17 mouse cellular contexts compared by ENCODE assay signal in genomic region chr3:130880482-130880881, GRCm38 (mm10).
A peak's percentile ranks its signal among the peaks of the same experiment; 100 is the strongest.
DNase-seq lines count a peak whose midpoint lies in the region; ATAC-seq and TF ChIP-seq lines count a peak whose summit lies in the region.
"Had no signal": no experiment of that assay in that cellular context is flagged by ENCODE, and none has a peak within 500 bp of the region (broad histone marks: within the 10 kb centered on the region; RNA-seq: fewer than 3 reads in every experiment).

No protein-coding gene starts in this region.

- no peaks in the 10 kb centered on the region for H3K27me3 ChIP-seq in hindbrain, postnatal 0 days (ENCODE audit: insufficient read depth, low read length)
- no peaks in the 10 kb centered on the region for H3K27me3 ChIP-seq in hindbrain, embryonic 12.5 days
- H3K27me3 ChIP-seq in midbrain, embryonic 10.5 days (ENCODE audit: low read depth, poor library complexity, severe bottlenecking), result no peaks in the 10 kb centered on the region
- H3K27me3 ChIP-seq in midbrain, embryonic 14.5 days (ENCODE audit: control insufficient read depth, insufficient read depth, low read length), result no peaks in the 10 kb centered on the region
- no peaks in the 10 kb centered on the region for H3K27me3 ChIP-seq in Patski
- no peaks in the 10 kb centered on the region for H3K27me3 ChIP-seq in embryonic facial prominence, embryonic 13.5 days
- H3K27me3 ChIP-seq: embryonic facial prominence, embryonic 15.5 days; hindbrain, embryonic 15.5 days; liver, embryonic 12.5 days; neural tube, embryonic 13.5 days had no signal

- no peaks in the 10 kb centered on the region for H3K36me3 ChIP-seq in hindbrain, postnatal 0 days (ENCODE audit: insufficient read depth, low read length)
- H3K36me3 ChIP-seq in hindbrain, embryonic 12.5 days, result no peaks in the 10 kb centered on the region
- H3K36me3 ChIP-seq in midbrain, embryonic 10.5 days, result no peaks in the 10 kb centered on the region
- H3K36me3 ChIP-seq in midbrain, embryonic 14.5 days (ENCODE audit: control insufficient read depth, insufficient read depth, low read length), result no peaks in the 10 kb centered on the region
- H3K36me3 ChIP-seq in embryonic facial prominence, embryonic 13.5 days, result no peaks in the 10 kb centered on the region
- H3K36me3 ChIP-seq: embryonic facial prominence, embryonic 15.5 days; hindbrain, embryonic 15.5 days; liver, embryonic 12.5 days; neural tube, embryonic 13.5 days had no signal

- no peak overlapping the region for H3K4me2 ChIP-seq in hindbrain, postnatal 0 days (ENCODE audit: low read depth, low read length)
- H3K4me2 ChIP-seq in hindbrain, embryonic 12.5 days (replicated peaks), result no peak overlapping the region
- H3K4me2 ChIP-seq in midbrain, embryonic 14.5 days (ENCODE audit: low read length), result no peak overlapping the region
- no peak overlapping the region for H3K4me2 ChIP-seq in embryonic facial prominence, embryonic 13.5 days
- H3K4me2 ChIP-seq: embryonic facial prominence, embryonic 15.5 days; hindbrain, embryonic 15.5 days; liver, embryonic 12.5 days; neural tube, embryonic 13.5 days had no signal

- TF ChIP-seq CTCF in hindbrain, postnatal 0 days (IDR thresholded peaks at IDR 0.05; ENCODE audit: low read depth), result peak; percentile 31
- TF ChIP-seq CTCF in Patski (IDR thresholded peaks at IDR 0.05), result peak; percentile 49

- no peak overlapping the region for H3K27ac ChIP-seq in hindbrain, postnatal 0 days
- no peak overlapping the region for H3K27ac ChIP-seq in hindbrain, embryonic 12.5 days
- 0 out of 2 replicates have a peak overlapping the region, but pooled peaks have one; percentile 42 for H3K27ac ChIP-seq in midbrain, embryonic 10.5 days (replicated peaks)
- H3K27ac ChIP-seq in midbrain, embryonic 14.5 days (replicated peaks; ENCODE audit: low read depth, low read length), result no peak overlapping the region
- H3K27ac ChIP-seq in embryonic facial prominence, embryonic 13.5 days, result 0 out of 2 replicates have a peak overlapping the region, but pooled peaks have one; percentile 39
- H3K27ac ChIP-seq: embryonic facial prominence, embryonic 15.5 days; hindbrain, embryonic 15.5 days; liver, embryonic 12.5 days; neural tube, embryonic 13.5 days had no signal

- in situ Hi-C loops in Patski (cut with MboI; ENCODE audit: low pct_unique_long_range_greater_than_20kb), result no loop called here

- H3K9ac ChIP-seq in hindbrain, postnatal 0 days (replicated peaks; ENCODE audit: low read length), result no peak overlapping the region
- H3K9ac ChIP-seq in hindbrain, embryonic 12.5 days, result no peak overlapping the region
- H3K9ac ChIP-seq in midbrain, embryonic 14.5 days (replicated peaks; ENCODE audit: low read length), result no peak overlapping the region
- no peak overlapping the region for H3K9ac ChIP-seq in embryonic facial prominence, embryonic 13.5 days
- H3K9ac ChIP-seq: embryonic facial prominence, embryonic 15.5 days; hindbrain, embryonic 15.5 days; liver, embryonic 12.5 days; neural tube, embryonic 13.5 days had no signal

- no peak for DNase-seq in hindbrain, postnatal 0 days (ENCODE audit: low spot score)
- DNase-seq in midbrain, embryonic 10.5 days (ENCODE audit: low spot score), result no peak
- no peak for DNase-seq in midbrain, embryonic 14.5 days
- DNase-seq in Patski (ENCODE audit: low read depth, low spot score), result no peak
- no peak for DNase-seq in frontal cortex, postnatal 14 days (ENCODE audit: low spot score in 2 of 2)
- DNase-seq in lung, postnatal 4 days, result no peak
- DNase-seq: cerebellum, adult 11-12 months; heart, postnatal 10 days; kidney, adult 9 months; right cerebral cortex, postnatal 4 days had no signal

- 58% methylated on average over 6 of the region's 6 CpGs for WGBS in hindbrain, postnatal 0 days
- WGBS in hindbrain, embryonic 12.5 days, result 68% methylated on average over 6 of the region's 6 CpGs
- 74% methylated on average over 6 of the region's 6 CpGs for WGBS in midbrain, embryonic 10.5 days
- 35% methylated on average over 6 of the region's 6 CpGs for WGBS in midbrain, embryonic 14.5 days
- 55% methylated on average over 6 of the region's 6 CpGs for WGBS in embryonic facial prominence, embryonic 13.5 days

- CTCF ChIA-PET in Patski (lab: Charles Lee), result interaction anchor here (0.9 to 1.6 kb wide), 4 partner anchors 11 to 357 kb away, joined by 3 to 4 read pairs (median 4); no protein-coding TSS in a partner anchor

- no peak overlapping the region for H3K4me3 ChIP-seq in hindbrain, postnatal 0 days (ENCODE audit: low read length)
- no peak overlapping the region for H3K4me3 ChIP-seq in hindbrain, embryonic 12.5 days
- no peak overlapping the region for H3K4me3 ChIP-seq in midbrain, embryonic 10.5 days
- no peak overlapping the region for H3K4me3 ChIP-seq in midbrain, embryonic 14.5 days (replicated peaks; ENCODE audit: low read depth, low read length)
- H3K4me3 ChIP-seq in embryonic facial prominence, embryonic 13.5 days, result no peak overlapping the region
- H3K4me3 ChIP-seq: embryonic facial prominence, embryonic 15.5 days; hindbrain, embryonic 15.5 days; liver, embryonic 12.5 days; neural tube, embryonic 13.5 days had no signal

- POLR2A ChIA-PET in Patski (lab: Charles Lee), result no interaction called here

- H3K4me1 ChIP-seq in hindbrain, postnatal 0 days (ENCODE audit: insufficient read depth, low read length), result no peaks in the 10 kb centered on the region
- no peaks in the 10 kb centered on the region for H3K4me1 ChIP-seq in hindbrain, embryonic 12.5 days
- peaks cover 14% of the 10 kb centered on the region; the same call in 1 of the 2 replicates for H3K4me1 ChIP-seq in midbrain, embryonic 10.5 days
- no peaks in the 10 kb centered on the region for H3K4me1 ChIP-seq in midbrain, embryonic 14.5 days (ENCODE audit: control insufficient read depth, insufficient read depth, low read length)
- peaks cover 21% of the 10 kb centered on the region for H3K4me1 ChIP-seq in embryonic facial prominence, embryonic 13.5 days
- H3K4me1 ChIP-seq: hindbrain, embryonic 15.5 days; liver, embryonic 12.5 days; neural tube, embryonic 13.5 days had no signal

- no peaks in the 10 kb centered on the region for H3K9me3 ChIP-seq in hindbrain, postnatal 0 days (ENCODE audit: low read length)
- H3K9me3 ChIP-seq in hindbrain, embryonic 12.5 days (replicated peaks), result no peaks in the 10 kb centered on the region
- no peaks in the 10 kb centered on the region for H3K9me3 ChIP-seq in midbrain, embryonic 10.5 days (replicated peaks)
- no peaks in the 10 kb centered on the region for H3K9me3 ChIP-seq in midbrain, embryonic 14.5 days (ENCODE audit: control insufficient read depth, low read length)
- no peaks in the 10 kb centered on the region for H3K9me3 ChIP-seq in embryonic facial prominence, embryonic 13.5 days
- H3K9me3 ChIP-seq: embryonic facial prominence, embryonic 15.5 days; hindbrain, embryonic 15.5 days; liver, embryonic 12.5 days; neural tube, embryonic 13.5 days had no signal

- ATAC-seq in hindbrain, postnatal 0 days, result no peak
- ATAC-seq in hindbrain, embryonic 12.5 days (ENCODE audit: low FRiP score), result no peak
- ATAC-seq in midbrain, embryonic 14.5 days (ENCODE audit: low FRiP score, low TSS enrichment), result no peak
- no peak for ATAC-seq in Patski
- ATAC-seq in embryonic facial prominence, embryonic 13.5 days (ENCODE audit: insufficient number of reproducible peaks, insufficient read depth, low FRiP score, low TSS enrichment, low read depth), result no peak
- ATAC-seq: forebrain, embryonic 14.5 days; liver, embryonic 12.5 days had no signal

Comparison
In these comparisons a context has a peak if more than half of its experiments do, and no peak if none do; other contexts are left out.
1. H3K27ac ChIP-seq: peak in midbrain, embryonic 10.5 days (single experiment) and embryonic facial prominence, embryonic 13.5 days (single experiment); none in hindbrain, postnatal 0 days (single experiment), hindbrain, embryonic 12.5 days (single experiment) and midbrain, embryonic 14.5 days (single experiment).